Mouse (Mus musculus) cortical plate, adult 2 months (tissue): ENCODE measurements around the gene Adamts16. TPM values are rescaled to one million over a fixed set of nuclear protein-coding genes. Genes with fewer than 3 reads are reported as not detected.
A peak's percentile ranks its signal among the peaks of the same experiment; 100 is the strongest.

Experiments used
- H3K27ac ChIP-seq: fragments of 200-500 bp; 2 replicates; pipeline ENCODE4 v1.5.1; 2012; ENCODE audit warnings: low read length, control low read depth, inconsistent platforms; ENCODE audit not compliant: insufficient read depth
- H3K4me1 ChIP-seq: fragments of 200-500 bp; 2 replicates; pipeline ENCODE4 v1.6.1; 2011; ENCODE audit warnings: low read length; ENCODE audit not compliant: control insufficient read depth, insufficient read depth
- H3K4me3 ChIP-seq: fragments of 200-500 bp; 2 replicates; pipeline ENCODE4 v1.5.1; 2011; ENCODE audit warnings: mild to moderate bottlenecking, low read length, control low read depth; ENCODE audit not compliant: insufficient read depth
- CTCF ChIP-seq: fragments of 200-500 bp; IDR thresholded peaks from 2 replicates; pipeline ENCODE4 v1.5.1; 2011; ENCODE audit warnings: mild to moderate bottlenecking, control low read depth, low read length; ENCODE audit not compliant: insufficient read depth; ENCODE audit errors: extremely low read depth
- POLR2A ChIP-seq: fragments of 200-500 bp; IDR thresholded peaks from 2 replicates; pipeline ENCODE4 v1.6.1; 2011; ENCODE audit warnings: mild to moderate bottlenecking, low read length, control low read depth; ENCODE audit not compliant: insufficient read depth; ENCODE audit errors: extremely low read depth
- polyA plus RNA-seq: library from polyadenylated mRNA; depleted of rRNA; stranded (reverse); fragments of >200 nt; gene quantifications from 2 replicates; pipeline ENCODE4 v1.2.3, GENCODE M21; 2012

Gene Adamts16
- polyA plus RNA-seq, 1 experiment = 4.3 TPM

GRCm38 (mm10) chr13:70719994-70720393, 121.6 kb downstream of the Adamts16 start:
- no peak for TF ChIP-seq POLR2A
- no peak for TF ChIP-seq CTCF
- H3K4me3 ChIP-seq = no peak overlapping the region
- no peak overlapping the region for H3K27ac ChIP-seq
- no peaks in the 10 kb centered on the region for H3K4me1 ChIP-seq

DNA sequence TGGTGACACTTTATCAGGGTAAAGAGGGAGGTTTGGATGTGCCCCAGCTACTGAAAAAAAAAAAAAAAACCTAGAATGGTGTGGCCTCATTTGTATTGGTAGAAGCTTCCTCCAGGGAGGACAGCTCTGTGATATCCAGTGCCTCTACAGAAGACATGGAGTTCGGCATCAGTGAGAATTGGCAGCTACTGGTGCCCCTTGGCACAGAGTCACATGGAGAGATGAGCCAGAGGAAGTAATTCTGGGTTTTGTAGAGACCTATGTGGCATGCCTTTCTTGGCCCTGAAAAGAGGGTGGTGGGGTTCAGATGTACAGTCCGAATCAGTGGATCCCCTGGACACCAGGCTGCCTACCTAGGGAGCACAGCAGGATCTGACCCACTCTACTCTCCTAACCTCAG, 122.8 kb downstream of the Adamts16 start:
- Histone ChIP-seq H3K4me3 (no peak overlapping the region), H3K27ac (no peak overlapping the region), H3K4me1 (peaks cover 2% of the 10 kb centered on the region)
- TF ChIP-seq CTCF (no peak), POLR2A (no peak)

- Histone ChIP-seq H3K4me1 (peaks cover 5% of the 10 kb centered on the region), H3K4me3 (no peak overlapping the region), H3K27ac (no peak overlapping the region)
- TF ChIP-seq CTCF (peak; percentile 14; the same call in 1 of the 2 replicates), POLR2A (no peak)
Measured at GRCm38 (mm10) chr13:70716022-70716421, 125.6 kb downstream of the Adamts16 start.

DNA sequence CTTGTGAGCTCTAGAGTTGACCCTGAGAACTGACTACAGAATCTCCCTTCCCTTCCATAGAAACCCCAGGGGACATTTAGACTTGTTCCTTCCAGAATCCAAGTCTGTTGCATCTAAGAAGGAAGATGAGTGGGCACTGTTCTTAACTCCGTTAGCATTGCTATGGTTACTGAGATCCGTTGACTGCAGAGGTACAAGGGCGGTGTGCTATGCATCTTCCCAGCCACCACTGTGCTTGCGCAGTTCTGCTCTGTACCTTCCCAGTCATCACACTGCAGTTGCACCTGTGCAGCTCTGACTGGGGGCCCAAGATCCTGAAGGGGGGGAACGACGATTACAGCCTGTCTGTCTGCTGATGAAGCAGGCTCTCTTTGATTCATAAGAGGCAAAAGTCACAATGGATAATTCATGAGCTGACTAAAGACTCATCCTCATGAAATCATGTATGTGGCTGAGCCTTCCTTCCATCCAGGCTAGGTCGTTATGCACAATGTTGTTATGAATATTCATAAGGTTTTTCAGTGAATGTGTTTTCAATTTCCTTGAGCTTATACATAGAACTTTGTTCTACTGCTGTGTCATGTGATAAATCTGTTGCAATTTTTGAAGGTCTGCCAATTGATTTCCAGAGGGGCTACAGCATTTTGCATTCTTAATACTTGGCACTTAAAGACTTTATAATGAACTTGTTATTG, 127.4 kb downstream of the Adamts16 start:
- Histone ChIP-seq H3K27ac (0 out of 2 replicates have a peak overlapping the region, but pooled peaks have one; percentile 77), H3K4me3 (no peak overlapping the region), H3K4me1 (peaks cover 6% of the 10 kb centered on the region)
- TF ChIP-seq CTCF = no peak
- TF ChIP-seq POLR2A = peak; percentile 46; the same call in 1 of the 2 replicates

DNA sequence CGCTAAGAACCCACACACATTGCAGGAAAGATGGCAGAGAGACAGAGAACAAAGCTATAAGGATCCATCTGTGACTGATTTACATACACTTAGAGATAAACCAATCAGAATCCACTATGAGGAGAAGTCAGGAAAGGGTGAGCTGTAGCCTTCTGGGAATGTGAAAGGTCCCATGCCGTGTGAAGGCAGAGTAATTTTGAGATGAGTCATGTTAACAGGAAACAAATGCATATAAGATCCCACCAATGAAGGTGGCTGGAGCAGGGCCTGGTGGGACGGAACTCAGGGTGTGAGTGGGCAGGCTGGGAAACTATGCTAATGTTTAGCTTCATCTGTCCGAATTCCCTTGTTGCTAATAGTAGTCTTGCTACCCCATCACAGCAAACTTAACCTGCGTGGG, 128.3 kb downstream of the Adamts16 start:
- peak overlapping the region; percentile 27; the same call in 1 of the 2 replicates for H3K27ac ChIP-seq
- no peak overlapping the region for H3K4me3 ChIP-seq
- peaks cover 6% of the 10 kb centered on the region for H3K4me1 ChIP-seq
- TF ChIP-seq POLR2A (no peak), CTCF (no peak)

DNA sequence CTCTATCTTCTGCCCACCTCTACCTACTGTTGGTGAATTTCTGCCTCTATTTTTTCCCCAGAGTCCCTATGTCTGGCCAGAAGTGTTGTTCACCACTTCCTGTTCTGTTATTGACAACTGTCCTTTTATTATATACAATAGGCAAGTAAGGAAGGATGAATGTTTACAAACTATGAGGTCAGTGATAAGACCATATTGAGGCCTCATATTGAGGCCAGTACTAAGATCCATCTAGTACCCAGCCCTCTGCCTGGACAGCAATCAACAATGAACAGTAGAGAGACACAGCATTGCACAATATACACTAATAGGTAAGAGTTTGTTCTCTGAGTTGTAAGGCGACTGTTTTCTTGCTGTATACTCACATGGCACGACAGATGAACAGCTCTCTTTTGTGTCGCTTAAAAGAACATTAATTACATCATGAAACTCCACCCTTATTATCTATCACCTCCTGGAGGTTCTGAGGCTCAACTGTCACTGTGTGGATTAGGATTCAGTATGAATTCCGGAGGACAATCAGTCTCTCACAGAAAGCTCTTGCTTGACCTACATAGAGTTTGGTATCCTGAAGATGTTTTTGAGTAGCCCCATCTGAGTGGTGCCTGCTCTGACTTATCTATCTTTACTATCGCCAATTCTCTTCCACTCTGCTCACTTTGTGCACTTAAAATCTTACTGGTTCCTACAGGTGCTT, 134.3 kb downstream of the Adamts16 start:
- H3K4me1 ChIP-seq = peaks cover 4% of the 10 kb centered on the region
- TF ChIP-seq POLR2A (no peak), CTCF (no peak)
- H3K27ac ChIP-seq = no peak overlapping the region
- H3K4me3 ChIP-seq = no peak overlapping the region

- TF ChIP-seq POLR2A = no peak
- no peak for TF ChIP-seq CTCF
- no peaks in the 10 kb centered on the region; the same call in 1 of the 2 replicates for H3K4me1 ChIP-seq
- no peak overlapping the region for H3K27ac ChIP-seq
- no peak overlapping the region for H3K4me3 ChIP-seq
Measured at GRCm38 (mm10) chr13:70702904-70703303, 138.7 kb downstream of the Adamts16 start.

DNA sequence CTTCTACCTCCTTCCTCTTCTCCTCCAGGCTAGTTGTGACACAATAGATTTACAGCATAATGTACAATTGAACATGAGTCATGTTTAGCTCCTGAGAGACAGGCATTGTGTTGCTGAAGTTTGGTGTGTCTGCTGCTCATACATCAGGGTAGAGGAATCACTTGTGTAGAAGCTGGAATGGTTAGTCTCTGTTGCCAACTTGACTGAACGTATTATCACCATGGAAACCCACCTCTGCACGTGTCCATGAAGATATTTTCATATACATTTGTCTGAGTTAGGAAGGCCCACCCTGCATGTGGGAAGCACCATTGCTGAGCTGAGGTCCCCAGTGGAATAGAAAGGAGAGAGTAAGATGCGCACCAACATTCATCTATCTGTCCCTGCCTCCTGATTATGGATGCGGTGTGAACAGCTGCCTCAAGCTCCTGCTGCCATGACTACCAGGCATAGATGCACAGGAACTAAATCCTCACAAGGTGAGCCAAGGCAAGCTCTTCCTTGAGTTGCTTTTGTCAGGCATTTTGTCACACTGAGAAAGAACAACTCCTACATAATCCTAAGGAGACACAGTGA, 142.7 kb downstream of the Adamts16 start:
- Histone ChIP-seq H3K27ac (peak overlapping the region; percentile 9; the same call in 1 of the 2 replicates), H3K4me1 (no peaks in the 10 kb centered on the region; the same call in 1 of the 2 replicates)

GRCm38 (mm10) chr13:70689452-70689960, 152.1 kb downstream of the Adamts16 start:
- no peak overlapping the region for H3K27ac ChIP-seq
- H3K4me3 ChIP-seq = no peak overlapping the region
- H3K4me1 ChIP-seq = no peaks in the 10 kb centered on the region
- TF ChIP-seq POLR2A (no peak), CTCF (no peak)

More for the DNA sequence above, 142.7 kb downstream of the Adamts16 start:
- H3K4me3 ChIP-seq = no peak overlapping the region
- no peak for TF ChIP-seq CTCF
- 0 out of 2 replicates have a peak, but pooled peaks have one; percentile 15 for TF ChIP-seq POLR2A
